Mouse (Mus musculus) right cerebral cortex, adult 18-20 months (tissue): ENCODE measurements at regions not wholly inside any gene's neighbourhood (a gene's known extent, or its start where the extent isn't known, plus 50 kb on each side); places are given as distances from the start of the nearest gene placed in this dataset.

Source experiments
- DNase-seq: peaks from one replicate; pipeline ENCODE4 v3.0.0; 2022; ENCODE audit warnings: mixed read lengths

DNA sequence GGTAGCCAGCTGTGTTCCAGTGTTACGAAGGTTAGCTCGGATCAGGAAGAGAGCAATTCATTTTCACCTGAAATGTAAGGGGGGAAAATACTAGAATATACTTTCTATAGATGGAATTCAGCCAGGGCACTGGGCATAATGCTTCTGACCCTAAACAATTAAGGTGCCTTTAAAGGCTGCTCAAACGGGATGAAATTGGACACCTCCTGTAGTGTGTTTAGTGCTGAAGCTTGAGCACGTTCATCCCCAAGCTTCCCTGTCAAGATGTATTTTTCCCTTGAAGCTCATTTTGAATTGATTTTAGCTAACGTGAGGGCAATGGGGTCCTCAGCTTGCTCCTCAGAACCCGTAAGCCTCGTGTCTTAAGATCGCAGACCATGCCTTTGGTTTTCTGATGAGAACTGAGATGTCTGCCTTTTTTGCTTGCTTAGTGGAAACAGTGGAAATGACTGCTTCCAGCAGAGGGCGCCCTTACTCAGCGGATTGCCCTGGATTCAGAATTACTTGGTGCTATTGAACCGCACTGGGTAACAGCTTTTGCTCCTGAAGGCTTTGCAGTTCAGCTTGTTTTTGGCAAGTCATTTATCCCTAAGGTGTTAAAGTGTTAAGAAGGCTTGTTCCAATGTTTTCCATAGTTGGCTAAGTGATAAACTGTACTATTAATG is 74.6 kb upstream of the Fermt1 start:
- DNase-seq, result peak; percentile 69

GRCm38 (mm10) chr2:133021244-133021643 is 75.5 kb upstream of the Fermt1 start:
- DNase-seq, result no peak

DNA sequence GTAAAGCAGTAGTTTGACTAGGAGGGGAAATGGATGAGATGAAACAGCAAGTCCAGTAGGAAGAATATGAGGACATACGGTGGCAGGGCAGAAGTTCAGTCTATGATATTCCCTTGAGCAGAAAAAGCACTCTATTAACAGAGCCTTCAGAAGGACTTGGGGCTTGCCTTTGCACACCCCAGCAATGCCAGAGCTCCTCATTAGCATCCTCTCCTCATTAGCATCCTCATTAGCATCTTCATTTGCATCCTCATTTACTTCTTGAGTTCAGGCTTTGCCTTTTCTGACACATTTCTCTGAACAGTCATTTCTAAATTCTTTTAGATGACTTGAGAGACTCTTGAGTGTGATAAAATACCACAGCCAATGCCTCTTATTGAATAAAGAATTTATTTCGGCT is 81.3 kb upstream of the Fermt1 start:
- no peak for DNase-seq

DNA sequence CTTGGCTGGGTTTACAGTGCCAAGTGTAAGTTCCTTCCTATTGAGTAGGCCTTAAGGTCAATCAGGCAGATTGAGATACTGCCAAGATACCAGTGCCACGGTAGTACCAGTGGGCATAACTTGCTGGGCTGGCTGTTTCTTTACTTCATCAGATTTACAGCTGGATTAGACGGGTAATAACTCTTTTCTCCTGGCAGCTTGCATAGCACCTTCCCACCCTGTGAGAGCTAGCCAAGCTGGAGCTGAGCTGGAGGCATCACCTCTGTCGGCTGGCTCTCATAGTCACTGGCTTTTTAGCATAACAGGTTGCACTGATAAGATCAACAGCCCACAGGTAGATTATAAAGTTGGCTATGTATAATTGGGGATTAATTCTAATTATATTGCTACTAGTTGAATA is 89.7 kb upstream of the Fermt1 start:
- DNase-seq, result no peak

DNA sequence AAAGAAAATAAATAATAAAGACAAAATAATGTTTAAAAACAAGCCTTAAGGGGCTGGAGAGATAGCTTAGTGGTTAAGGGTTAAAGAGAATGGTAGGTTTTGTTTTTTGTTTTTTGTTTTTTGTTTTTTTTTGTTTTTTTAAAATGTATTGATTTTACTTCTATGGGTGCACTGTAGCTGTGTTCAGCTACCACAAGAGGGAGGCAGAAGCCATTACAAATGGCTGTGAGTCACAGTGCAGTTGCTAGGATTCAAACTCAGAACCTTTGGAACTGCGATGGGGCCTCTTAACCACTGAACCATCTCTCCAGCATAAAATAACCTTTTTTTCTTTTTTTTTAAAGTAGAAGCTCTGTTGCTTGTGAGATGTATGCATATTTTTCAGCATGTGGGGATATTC is 95.0 kb upstream of the Fermt1 start:
- DNase-seq, result no peak

DNA sequence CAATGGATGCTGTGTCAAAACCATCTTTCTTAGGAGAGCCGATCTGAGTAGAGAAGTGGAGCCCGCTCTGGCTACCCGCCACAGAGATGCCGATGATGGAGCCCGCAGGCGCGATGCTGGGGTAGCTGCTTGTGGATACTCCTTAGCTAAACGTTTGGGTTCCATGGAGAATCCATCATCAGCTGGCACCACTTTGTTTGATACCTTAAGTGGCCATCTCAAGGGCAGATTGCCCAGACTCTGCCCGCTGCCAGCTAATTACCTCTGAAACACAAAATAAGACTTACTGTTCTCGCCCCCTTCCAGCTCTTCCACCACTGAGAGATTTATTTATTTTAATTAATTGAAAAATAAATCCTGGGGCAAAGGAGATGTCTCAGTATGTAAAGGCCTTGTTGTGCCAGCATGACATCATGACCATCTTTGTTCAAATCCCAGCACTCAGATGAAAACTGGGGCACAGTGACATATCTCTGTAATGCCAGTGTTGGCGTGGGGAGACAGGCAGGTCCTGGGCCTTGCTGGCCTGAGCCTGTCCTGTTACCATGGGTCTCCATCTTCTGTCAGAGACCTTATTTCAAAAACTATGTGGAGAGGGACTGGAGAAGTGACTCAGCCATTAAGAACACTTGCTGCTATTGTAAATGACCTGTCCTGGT is 132.1 kb upstream of the Fermt1 start:
- no peak for DNase-seq

- no peak for DNase-seq
Observed at GRCm38 (mm10) chr2:133090976-133091375, 145.3 kb upstream of the Fermt1 start.

DNA sequence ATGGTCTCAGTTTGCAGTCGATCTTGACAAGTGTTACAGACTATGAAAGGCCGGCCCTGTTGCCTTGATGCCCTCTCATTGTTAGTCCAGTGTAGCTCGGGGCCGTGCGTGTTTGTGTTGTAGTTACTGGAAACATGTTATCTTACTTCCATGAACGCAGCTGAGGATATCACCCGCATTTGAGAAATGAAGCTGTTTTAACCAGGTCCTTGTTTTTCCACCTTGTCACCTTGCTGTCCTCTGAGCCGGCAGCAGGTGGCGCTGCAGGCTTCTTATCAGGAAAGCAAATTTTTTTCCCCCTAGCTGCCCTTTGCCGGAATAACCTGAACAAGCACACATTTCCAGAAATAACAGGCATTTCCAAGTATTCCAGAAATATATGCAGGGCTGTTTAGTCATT is 167.9 kb upstream of the Fermt1 start:
- peak; percentile 63 for DNase-seq

GRCm38 (mm10) chr2:133118651-133119050 is 172.9 kb upstream of the Fermt1 start:
- DNase-seq, result no peak

DNA sequence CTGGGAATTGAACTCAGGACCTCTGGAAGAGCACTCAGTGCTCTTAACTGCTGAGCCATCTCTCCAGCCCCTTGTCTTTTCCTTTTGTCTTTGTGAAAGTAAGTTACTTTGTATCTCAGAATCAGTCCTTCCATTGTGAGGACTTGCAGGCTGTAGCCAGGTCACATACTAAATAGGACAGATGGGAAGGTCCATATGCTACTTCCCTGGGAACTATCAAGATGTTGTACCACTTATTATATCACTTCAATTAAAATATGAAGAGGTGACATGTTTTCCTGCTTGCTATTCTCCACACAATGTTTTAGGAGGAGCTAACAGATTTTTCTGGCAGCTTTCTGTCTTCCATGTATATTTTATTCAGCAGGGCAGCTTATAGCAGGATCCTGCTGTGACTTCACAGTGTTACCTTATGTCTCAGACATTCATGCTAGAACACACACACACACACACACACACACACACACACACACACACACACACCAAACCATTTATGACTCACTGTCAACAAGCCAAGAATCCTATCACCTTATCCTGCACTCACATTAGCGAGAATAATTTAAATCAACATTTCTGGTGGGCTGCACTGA is 179.6 kb upstream of the Fermt1 start:
- no peak for DNase-seq

GRCm38 (mm10) chr2:133134878-133135277 is 189.2 kb upstream of the Fermt1 start:
- no peak for DNase-seq

DNA sequence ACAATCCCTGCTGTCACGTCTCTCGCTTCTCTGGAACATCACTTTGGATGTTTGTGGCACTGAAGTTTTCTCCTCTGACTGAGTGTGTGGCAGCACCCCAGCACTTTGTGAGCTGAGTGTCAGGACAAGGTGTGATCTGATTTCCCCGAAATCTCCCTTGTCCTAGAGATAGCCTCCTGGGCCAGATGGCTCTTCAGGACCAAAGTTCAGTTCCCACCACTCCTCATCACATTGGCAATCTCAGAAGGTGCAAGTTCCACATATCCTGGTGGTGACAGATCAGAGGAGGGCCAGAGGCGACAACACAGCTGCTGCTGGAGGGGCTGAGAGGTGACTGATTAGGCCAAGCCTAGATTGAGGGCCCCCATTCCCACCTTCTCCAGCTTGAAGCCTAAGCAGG is 193.2 kb upstream of the Fermt1 start:
- no peak for DNase-seq

DNA sequence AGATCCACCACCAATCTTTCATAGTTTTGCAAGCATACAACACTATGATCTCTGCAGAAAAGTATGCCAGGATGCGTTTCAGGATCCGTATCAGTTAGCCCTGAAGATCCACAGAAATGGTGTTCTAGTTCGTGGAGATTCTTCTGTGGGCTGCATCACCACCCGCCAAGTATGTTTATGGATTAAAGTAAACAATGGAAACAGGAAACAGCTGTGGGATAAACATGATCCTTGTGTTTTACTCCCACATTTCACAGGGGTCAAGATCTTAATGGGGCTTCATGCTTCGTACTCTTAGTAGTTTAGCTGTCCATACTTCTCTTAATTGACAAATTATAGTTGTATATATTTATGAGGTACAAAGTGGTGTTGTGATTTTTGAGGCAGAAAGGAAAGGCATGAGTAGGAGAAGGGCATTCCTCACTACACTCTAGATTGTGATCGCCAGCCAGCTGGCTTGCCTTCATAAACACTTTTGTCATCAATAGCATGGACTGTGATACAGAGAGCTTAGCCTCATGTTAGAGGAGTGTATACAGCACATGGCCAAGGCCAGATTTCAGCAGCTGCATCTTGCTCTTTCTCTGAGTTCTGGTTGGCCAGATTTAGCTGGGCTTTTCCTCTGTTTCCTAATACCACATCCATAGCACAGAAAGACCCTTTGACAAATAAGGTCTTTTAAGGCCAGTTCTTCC is 195.8 kb upstream of the Fermt1 start:
- no peak for DNase-seq

- no peak for DNase-seq
Observed at GRCm38 (mm10) chr2:133152461-133152860, 206.8 kb upstream of the Fermt1 start.

DNA sequence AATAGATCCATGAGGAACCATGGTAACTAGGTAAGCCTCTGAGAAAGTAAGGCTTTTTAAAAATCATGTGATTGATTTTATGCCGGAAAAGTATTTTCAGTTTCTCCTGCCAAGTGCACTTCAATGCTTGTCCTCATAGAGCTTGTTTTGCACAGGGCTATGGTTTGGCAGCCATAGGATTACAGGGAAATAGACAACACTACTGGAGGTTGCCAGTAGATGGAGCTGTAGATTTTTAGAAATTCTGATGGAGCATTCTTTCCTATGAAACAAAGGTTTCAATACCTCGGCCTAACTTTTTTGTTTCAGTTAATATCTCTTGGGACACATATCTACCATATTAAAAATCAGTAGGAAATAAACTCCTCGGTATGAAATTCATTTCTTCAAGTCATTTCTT is 210.8 kb upstream of the Fermt1 start:
- no peak for DNase-seq

DNA sequence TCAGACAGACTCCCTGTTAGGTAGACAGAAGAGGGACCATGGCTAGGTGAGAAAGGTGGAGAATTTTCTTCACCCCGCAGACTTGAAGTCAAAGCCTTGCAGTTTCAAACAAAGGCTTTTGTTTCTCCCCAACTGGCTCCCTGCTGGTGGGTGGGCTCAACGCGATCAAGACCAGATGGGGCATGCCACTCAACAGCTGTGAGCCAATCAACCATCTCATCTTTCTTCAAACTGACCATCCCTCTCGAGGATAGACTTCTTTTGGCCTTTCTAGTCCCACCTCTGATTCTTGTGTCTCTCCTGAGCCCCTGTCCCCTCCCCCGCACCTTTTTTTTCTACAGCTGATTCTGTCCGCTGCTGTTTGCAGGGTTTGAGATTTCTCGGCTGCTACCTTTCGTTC is 212.5 kb upstream of the Fermt1 start:
- no peak for DNase-seq

- no peak for DNase-seq
Observed at GRCm38 (mm10) chr2:133159398-133159797, 213.7 kb upstream of the Fermt1 start.

- no peak for DNase-seq
Observed at GRCm38 (mm10) chr2:133176411-133176810, 230.7 kb upstream of the Fermt1 start.

GRCm38 (mm10) chr2:133181216-133181615 is 235.5 kb upstream of the Fermt1 start:
- DNase-seq, result no peak

DNA sequence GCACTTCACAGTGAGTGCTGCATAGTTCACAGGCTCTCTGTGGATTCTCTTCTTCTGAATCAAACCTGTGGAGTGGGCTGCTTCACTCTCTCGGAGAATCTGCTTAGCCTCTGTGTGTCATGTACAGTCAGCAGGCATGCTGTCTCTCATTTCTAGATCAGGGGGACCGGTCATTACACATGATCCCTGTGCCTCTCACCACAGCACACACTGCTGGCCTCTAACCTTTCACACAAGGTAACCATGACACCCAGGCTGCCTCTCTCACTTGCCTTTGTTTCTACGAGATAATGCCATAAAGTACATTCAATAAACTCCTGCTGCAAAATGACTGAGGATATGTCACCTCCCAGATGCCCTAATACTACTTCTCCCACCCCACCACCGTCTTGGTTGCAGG is 237.2 kb upstream of the Fermt1 start:
- no peak for DNase-seq

- no peak for DNase-seq
Observed at GRCm38 (mm10) chr2:133204295-133204866, 258.7 kb upstream of the Fermt1 start.

DNA sequence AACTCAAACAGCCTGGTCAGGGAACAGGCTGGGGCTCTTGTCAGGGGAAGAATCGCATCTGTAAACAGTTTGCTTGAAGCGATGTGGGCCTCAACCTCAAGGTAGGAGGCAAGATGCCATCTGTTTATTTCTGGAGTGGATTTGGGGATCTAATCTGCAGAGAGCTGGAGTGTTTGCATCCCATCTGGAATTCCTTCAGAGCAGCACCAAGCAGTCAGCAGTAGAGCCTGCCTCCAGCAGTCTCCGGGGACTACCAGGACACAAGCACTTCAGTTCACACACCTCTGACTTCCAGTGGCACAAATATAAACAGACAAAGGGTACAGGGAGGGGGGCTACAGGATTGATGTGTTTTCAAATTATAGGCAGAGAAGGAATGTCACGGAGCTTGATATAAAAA is 262.8 kb upstream of the Fermt1 start:
- no peak for DNase-seq

DNA sequence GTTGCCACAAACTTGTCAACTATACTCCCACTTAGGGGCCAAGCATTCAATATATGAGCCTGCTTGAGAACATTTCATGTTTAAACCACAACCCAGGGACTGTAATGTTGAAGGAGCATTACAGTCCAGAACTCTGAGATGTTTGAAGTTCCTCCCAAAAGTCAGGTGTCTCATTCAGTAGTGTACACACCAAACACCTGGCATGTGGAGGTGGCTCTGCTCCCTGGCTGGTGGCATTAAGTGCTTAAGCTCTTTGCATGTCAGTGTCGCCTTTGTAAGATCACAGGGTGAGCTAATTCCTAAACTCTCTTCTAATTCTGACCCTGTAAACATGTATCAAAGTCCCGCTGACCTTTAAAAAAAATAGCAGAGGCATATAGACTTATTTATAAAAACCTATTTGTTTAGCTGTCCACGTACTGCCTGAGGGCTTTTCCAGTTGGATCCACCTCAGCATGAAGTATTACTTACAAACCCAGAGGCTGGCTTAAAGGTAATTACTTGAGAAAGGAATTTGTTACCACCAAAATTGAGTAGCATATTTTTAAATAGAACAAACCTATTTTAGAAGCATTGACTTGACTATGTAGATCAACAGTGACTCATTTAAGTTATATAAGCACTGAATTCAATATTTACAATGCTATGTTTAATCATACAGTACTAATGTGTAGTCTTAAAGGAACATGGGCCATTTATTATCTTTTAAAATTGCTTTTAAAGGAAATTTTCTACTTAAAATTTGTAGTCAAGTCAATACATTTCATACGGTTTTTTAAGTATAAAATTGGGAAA is 276.3 kb upstream of the Fermt1 start:
- DNase-seq, result no peak
